Mouse (Mus musculus): ENCODE results near the gene Noto. TPM values are rescaled to one million over a fixed set of nuclear protein-coding genes. Genes with fewer than 3 reads are reported as not detected.

Noto gene
- polyA plus RNA-seq, 1 experiment: 2.0 TPM

DNA sequence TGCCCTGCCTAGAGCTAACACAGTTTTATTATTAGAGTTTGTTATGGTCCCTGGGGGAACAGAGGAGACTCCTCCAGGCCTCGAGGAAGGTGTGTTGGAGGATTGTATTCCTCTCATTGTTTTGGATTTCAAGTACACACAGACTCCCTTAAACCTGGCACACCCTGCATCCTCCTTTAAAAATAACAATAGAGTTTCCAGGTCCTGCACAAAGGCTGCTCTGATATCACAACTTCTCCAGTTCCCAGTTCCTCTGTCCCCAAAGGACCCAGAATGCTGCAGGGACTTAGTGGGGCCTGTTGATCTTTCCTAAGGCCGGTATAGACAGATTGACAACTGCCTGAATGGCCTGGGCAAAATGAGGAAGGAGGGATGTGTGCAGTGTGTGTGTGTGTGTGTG, 21.1 kb upstream of the Noto start:
- WGBS: 20% methylated on average over 2 of the region's 2 CpGs
- no peak overlapping the region for H3K27ac ChIP-seq (ENCODE audit: control insufficient read depth, insufficient read depth, low read depth, low read length, poor library complexity)
- TF ChIP-seq POLR2A (IDR thresholded peaks at IDR 0.05; ENCODE audit: borderline replicate concordance, control insufficient read depth, low read depth, low read length): no peak
- no peak for TF ChIP-seq CTCF (IDR thresholded peaks at IDR 0.05; ENCODE audit: control insufficient read depth, insufficient read depth, low read length)
- no peak overlapping the region for H3K4me3 ChIP-seq (replicated peaks; ENCODE audit: control insufficient read depth, low read depth, low read length)
- H3K4me1 ChIP-seq (ENCODE audit: control insufficient read depth, insufficient read depth, low read length): no peaks in the 10 kb centered on the region

DNA sequence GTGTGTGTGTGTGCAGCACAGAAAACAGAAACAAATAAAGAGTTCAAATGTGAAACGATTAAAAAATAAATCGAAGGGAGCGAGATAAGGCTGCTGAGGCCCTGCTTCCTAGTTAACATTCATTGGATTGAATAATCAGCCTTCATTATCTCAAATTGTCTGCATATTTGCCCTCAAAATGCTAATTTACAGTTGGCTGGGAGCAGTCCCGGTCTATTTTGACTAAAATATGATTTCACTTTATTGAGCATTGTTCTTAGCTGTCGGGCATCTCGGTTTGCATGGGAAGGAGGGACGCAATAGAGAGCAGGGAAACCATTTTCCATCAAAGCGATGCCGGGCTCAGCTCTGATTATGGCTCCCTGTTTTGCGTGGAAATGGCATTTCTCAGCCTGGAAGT, 20.6 kb upstream of the Noto start:
- Histone ChIP-seq H3K4me3 (replicated peaks; ENCODE audit: control insufficient read depth, low read depth, low read length) (no peak overlapping the region), H3K27ac (ENCODE audit: control insufficient read depth, insufficient read depth, low read depth, low read length, poor library complexity) (no peak overlapping the region), H3K4me1 (ENCODE audit: control insufficient read depth, insufficient read depth, low read length) (no peaks in the 10 kb centered on the region)
- 75% methylated on average over 10 of the region's 10 CpGs for WGBS
- TF ChIP-seq POLR2A (IDR thresholded peaks at IDR 0.05; ENCODE audit: borderline replicate concordance, control insufficient read depth, low read depth, low read length) (no peak), CTCF (IDR thresholded peaks at IDR 0.05; ENCODE audit: control insufficient read depth, insufficient read depth, low read length) (no peak)

DNA sequence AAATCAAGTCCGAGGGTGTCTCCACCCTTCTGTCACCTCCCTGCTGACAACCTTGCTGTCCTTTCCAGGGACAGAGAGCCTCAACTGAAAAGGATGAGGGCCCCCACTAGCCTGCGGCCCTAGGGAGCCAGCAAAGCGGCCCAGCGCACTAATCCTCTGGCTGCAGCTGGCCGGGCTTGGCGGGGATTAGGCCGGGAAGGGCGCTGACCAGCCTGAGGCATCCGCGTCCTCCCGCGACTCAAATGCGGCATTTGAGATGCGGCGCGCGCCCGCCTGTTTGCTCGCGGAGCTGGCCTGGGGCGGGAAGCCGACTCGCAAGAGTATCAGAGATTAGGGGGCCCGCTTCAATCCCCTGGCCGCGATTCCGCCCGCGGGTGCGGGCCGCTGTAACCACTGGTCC, 14.7 kb upstream of the Noto start:
- Histone ChIP-seq H3K27ac (ENCODE audit: control insufficient read depth, insufficient read depth, low read depth, low read length, poor library complexity) (no peak overlapping the region), H3K4me3 (replicated peaks; ENCODE audit: control insufficient read depth, low read depth, low read length) (no peak overlapping the region), H3K4me1 (ENCODE audit: control insufficient read depth, insufficient read depth, low read length) (no peaks in the 10 kb centered on the region)
- WGBS: 6% methylated on average over 31 of the region's 31 CpGs
- no peak for TF ChIP-seq POLR2A (IDR thresholded peaks at IDR 0.05; ENCODE audit: borderline replicate concordance, control insufficient read depth, low read depth, low read length)
- TF ChIP-seq CTCF (IDR thresholded peaks at IDR 0.05; ENCODE audit: control insufficient read depth, insufficient read depth, low read length): no peak

DNA sequence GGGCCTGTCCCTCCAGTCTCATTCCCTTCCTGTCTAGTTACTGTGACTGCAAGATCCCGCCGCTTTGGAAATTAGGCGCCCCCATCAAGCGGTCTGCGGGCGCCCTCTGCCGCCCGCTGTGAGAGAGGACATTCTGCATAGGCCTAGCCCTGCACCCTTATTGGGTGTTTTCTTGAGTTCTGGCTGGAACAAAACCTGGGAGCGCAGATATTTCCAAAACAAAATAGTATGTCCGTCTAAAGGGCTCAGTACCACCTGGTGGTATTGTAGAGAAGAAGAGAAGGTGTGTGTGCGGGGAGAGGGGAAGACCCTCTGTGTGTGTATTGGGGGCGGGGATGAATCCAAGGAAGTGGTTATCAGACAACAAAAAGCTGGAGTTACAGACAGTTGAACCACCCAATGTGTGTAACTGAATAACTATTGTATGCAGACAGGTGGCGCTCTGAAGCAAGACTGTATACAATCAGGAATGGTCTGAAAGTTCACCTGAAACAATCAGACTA, 12.9 kb upstream of the Noto start:
- no peak overlapping the region for H3K27ac ChIP-seq (ENCODE audit: control insufficient read depth, insufficient read depth, low read depth, low read length, poor library complexity)
- no peak overlapping the region for H3K4me3 ChIP-seq (replicated peaks; ENCODE audit: control insufficient read depth, low read depth, low read length)
- TF ChIP-seq CTCF (IDR thresholded peaks at IDR 0.05; ENCODE audit: control insufficient read depth, insufficient read depth, low read length) (peak; percentile 50; the same call in 1 of the 2 replicates), POLR2A (IDR thresholded peaks at IDR 0.05; ENCODE audit: borderline replicate concordance, control insufficient read depth, low read depth, low read length) (no peak)
- WGBS: 15% methylated on average over 13 of the region's 13 CpGs
- no peaks in the 10 kb centered on the region for H3K4me1 ChIP-seq (ENCODE audit: control insufficient read depth, insufficient read depth, low read length)

DNA sequence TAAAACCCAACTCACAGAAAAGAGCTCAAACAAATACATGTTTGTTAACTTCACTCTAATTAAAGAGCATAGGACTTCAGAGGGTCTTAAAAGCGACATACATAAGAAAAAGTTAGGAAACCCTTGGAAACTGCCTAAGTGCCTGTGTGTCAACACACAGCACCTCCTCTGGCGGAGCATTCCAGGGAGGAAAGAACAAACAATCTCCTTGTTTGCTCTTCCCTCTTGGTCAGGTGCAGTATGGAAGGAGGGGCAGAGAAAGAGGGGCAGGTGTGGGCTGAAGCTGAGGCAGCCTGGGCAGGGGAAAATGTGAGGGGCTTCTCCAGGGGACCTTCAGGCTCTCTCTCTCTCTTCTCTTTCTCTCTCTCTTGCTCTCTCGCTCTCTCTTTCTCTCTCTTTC, 7.9 kb upstream of the Noto start:
- Histone ChIP-seq H3K27ac (ENCODE audit: control insufficient read depth, insufficient read depth, low read depth, low read length, poor library complexity) (no peak overlapping the region), H3K4me3 (replicated peaks; ENCODE audit: control insufficient read depth, low read depth, low read length) (no peak overlapping the region), H3K4me1 (ENCODE audit: control insufficient read depth, insufficient read depth, low read length) (no peaks in the 10 kb centered on the region)
- 55% methylated on average over 3 of the region's 3 CpGs for WGBS
- TF ChIP-seq CTCF (IDR thresholded peaks at IDR 0.05; ENCODE audit: control insufficient read depth, insufficient read depth, low read length) (no peak), POLR2A (IDR thresholded peaks at IDR 0.05; ENCODE audit: borderline replicate concordance, control insufficient read depth, low read depth, low read length) (no peak)

DNA sequence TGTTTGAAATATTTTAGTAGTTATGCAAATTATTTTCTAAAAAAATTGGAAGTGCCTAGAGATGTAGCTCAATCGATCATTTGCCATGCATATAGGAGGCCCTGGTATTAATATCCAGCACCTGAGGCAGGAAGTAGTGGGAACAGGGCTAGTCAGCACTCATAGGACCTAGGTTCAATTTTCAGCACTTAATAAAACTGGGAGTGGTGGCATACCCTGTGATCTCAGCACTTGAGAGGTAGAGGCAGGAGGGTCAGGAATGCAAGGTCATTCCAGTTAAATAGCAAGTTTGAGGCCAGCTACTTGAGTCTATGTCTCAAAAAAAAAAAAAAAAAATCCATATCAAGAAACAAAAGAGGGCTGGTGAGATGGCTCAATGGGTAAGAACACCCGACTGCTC, 4.5 kb upstream of the Noto start:
- TF ChIP-seq POLR2A (IDR thresholded peaks at IDR 0.05; ENCODE audit: borderline replicate concordance, control insufficient read depth, low read depth, low read length) (no peak), CTCF (IDR thresholded peaks at IDR 0.05; ENCODE audit: control insufficient read depth, insufficient read depth, low read length) (no peak)
- Histone ChIP-seq H3K4me3 (replicated peaks; ENCODE audit: control insufficient read depth, low read depth, low read length) (no peak overlapping the region), H3K27ac (ENCODE audit: control insufficient read depth, insufficient read depth, low read depth, low read length, poor library complexity) (no peak overlapping the region), H3K4me1 (ENCODE audit: control insufficient read depth, insufficient read depth, low read length) (no peaks in the 10 kb centered on the region)
- 71% methylated on average over 2 of the region's 2 CpGs for WGBS

DNA sequence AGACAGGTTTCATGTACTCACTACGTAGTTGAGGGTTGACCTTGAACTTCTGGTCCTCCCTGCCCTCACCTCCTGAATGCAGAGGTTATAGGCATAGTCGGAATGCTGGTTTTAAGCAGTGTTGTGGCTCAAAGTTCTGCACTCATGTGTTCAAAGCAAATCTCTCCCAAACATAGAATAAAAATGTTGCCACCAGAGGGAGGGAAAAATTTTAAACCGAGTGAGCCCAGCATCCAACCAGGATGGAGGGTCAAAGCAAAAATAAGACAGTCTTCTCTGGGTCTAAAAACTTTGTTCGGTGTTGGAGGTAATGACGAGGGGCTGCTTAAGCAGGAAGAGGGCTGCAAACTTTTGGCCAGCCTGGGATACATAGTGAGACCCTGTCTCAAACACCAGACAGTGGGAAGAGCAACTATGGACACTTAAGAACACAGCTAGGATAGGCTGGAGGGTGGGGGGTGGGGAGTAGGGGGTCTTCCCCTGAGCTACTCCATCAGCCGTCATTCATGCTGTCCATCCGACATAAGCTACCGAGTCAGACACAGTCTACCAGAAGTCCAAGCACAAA, 7.7 kb downstream of the Noto start:
- H3K27ac ChIP-seq (ENCODE audit: control insufficient read depth, insufficient read depth, low read depth, low read length, poor library complexity): no peak overlapping the region
- WGBS: 49% methylated on average over 8 of the region's 8 CpGs
- no peaks in the 10 kb centered on the region; the same call in 1 of the 2 replicates for H3K4me1 ChIP-seq (ENCODE audit: control insufficient read depth, insufficient read depth, low read length)
- no peak for TF ChIP-seq CTCF (IDR thresholded peaks at IDR 0.05; ENCODE audit: control insufficient read depth, insufficient read depth, low read length)
- TF ChIP-seq POLR2A (IDR thresholded peaks at IDR 0.05; ENCODE audit: borderline replicate concordance, control insufficient read depth, low read depth, low read length): no peak
- H3K4me3 ChIP-seq (replicated peaks; ENCODE audit: control insufficient read depth, low read depth, low read length): peak overlapping the region; percentile 84

DNA sequence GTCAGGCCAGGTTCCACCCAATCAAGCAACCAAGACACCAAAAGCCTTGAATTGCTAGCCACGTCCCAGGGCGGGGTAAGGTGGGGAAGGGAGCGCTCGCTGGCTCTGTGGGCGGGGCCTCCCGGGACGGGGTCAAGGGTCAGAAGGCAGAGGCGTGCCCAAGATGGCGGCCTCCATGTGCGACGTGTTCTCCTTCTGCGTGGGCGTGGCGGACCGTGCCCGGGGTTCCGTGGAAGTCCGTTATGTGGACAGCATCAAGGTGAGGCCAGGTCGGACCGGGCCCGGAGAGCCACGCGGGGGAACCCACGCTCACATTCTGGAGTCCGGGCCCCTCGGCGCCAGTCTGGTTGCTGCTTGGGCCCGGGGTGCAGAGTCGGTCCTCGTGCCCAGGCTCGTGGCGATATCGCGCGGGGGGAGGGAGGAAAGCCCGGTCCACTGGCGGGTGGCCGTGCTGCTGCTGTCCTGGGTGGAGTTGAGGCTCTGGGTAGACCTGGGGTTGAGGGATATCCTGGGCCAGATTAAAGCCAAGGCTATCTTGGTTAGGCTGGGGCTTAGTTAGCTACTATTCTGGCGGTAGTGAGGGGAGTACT, 8.3 kb downstream of the Noto start, which contains the start of gene Smyd5:
Gene Smyd5, plus strand, starts transcription at position 148 of the 590 bp plus-strand sequence.
- under 1% methylated on average over 39 of the region's 39 CpGs for WGBS
- TF ChIP-seq POLR2A (IDR thresholded peaks at IDR 0.05; ENCODE audit: borderline replicate concordance, control insufficient read depth, low read depth, low read length) (no peak), CTCF (IDR thresholded peaks at IDR 0.05; ENCODE audit: control insufficient read depth, insufficient read depth, low read length) (no peak)

More for the DNA sequence above, 8.3 kb downstream of the Noto start, which contains the start of gene Smyd5:
- H3K4me1 ChIP-seq (ENCODE audit: control insufficient read depth, insufficient read depth, low read length): peaks cover 1% of the 10 kb centered on the region; the same call in 1 of the 2 replicates
- peak within 1 kb of the TSS; percentile 84 for H3K4me3 ChIP-seq (replicated peaks; ENCODE audit: control insufficient read depth, low read depth, low read length)
- no peak within 1 kb of the TSS for H3K27ac ChIP-seq (ENCODE audit: control insufficient read depth, insufficient read depth, low read depth, low read length, poor library complexity)
